Mouse (Mus musculus) olfactory bulb, adult 2 months (tissue): ENCODE measurements around the gene Klhl24.

ENCODE experiments used
- CTCF ChIP-seq: fragments of 200-500 bp; IDR thresholded peaks from 2 replicates; pipeline ENCODE4 v1.5.1; 2012; ENCODE audit warnings: low read depth, mild to moderate bottlenecking, low read length, moderate library complexity; ENCODE audit not compliant: insufficient read depth
- POLR2A ChIP-seq: fragments of 200-500 bp; IDR thresholded peaks from 2 replicates; pipeline ENCODE4 v1.6.1; 2012; ENCODE audit warnings: mild to moderate bottlenecking, low read depth, low read length, moderate library complexity; ENCODE audit not compliant: insufficient read depth

- TF ChIP-seq CTCF (no peak), POLR2A (no peak)
These were observed 17.1 kb upstream of the Klhl24 start for GRCm38 (mm10) chr16:20080271-20080670.
